Mouse (Mus musculus): ENCODE data around the gene Olfr54.

GRCm38 (mm10) chr11:51063276-51063675, 49.2 kb downstream of the Olfr54 start:
- TF ChIP-seq POLR2A (IDR thresholded peaks at IDR 0.05; ENCODE audit: control insufficient read depth, extremely low read depth, insufficient read depth, low read length, poor library complexity) (no peak), CTCF (IDR thresholded peaks at IDR 0.05; ENCODE audit: borderline replicate concordance, control insufficient read depth, extremely low read depth, insufficient read depth, low read length, poor library complexity) (no peak)
